ENCODE assay signal across 13 mouse cellular contexts in genomic region chr6:55646824-55647560, GRCm38 (mm10). TPM values are rescaled to one million over a fixed set of nuclear protein-coding genes. Genes with fewer than 3 reads are reported as not detected.
DNase-seq lines count a peak whose midpoint lies in the region; ATAC-seq and TF ChIP-seq lines count a peak whose summit lies in the region.
"Had no signal": no experiment of that assay in that cellular context is flagged by ENCODE, and none has a peak within 500 bp of the region (broad histone marks: within the 10 kb centered on the region; RNA-seq: fewer than 3 reads in every experiment).

No protein-coding gene starts in this region.

- no peaks in the 10 kb centered on the region for H3K36me3 ChIP-seq in heart, embryonic 11.5 days (ENCODE audit: control insufficient read depth, insufficient read depth, low read length)
- no peaks in the 10 kb centered on the region for H3K36me3 ChIP-seq in stomach, embryonic 14.5 days (ENCODE audit: control insufficient read depth, insufficient read depth, low read length)
- H3K36me3 ChIP-seq in stomach, postnatal 0 days (ENCODE audit: control insufficient read depth, insufficient read depth, low read length): no peaks in the 10 kb centered on the region
- H3K36me3 ChIP-seq: embryonic facial prominence, embryonic 15.5 days; neural tube, embryonic 12.5 days had no signal

- H3K4me1 ChIP-seq in heart, embryonic 11.5 days (ENCODE audit: control insufficient read depth, insufficient read depth, low read length): peaks cover 11% of the 10 kb centered on the region; the same call in 1 of the 2 replicates
- peaks cover 12% of the 10 kb centered on the region; the same call in 1 of the 2 replicates for H3K4me1 ChIP-seq in stomach, embryonic 14.5 days (ENCODE audit: control insufficient read depth, insufficient read depth, low read length)
- no peaks in the 10 kb centered on the region for H3K4me1 ChIP-seq in stomach, postnatal 0 days (replicated peaks; ENCODE audit: control insufficient read depth, insufficient read depth)

- H3K27ac ChIP-seq in heart, embryonic 11.5 days (ENCODE audit: low read depth, low read length): no peak overlapping the region
- no peak overlapping the region for H3K27ac ChIP-seq in stomach, embryonic 14.5 days (ENCODE audit: low read length)
- no peak overlapping the region for H3K27ac ChIP-seq in stomach, postnatal 0 days (replicated peaks)
- H3K27ac ChIP-seq: embryonic facial prominence, embryonic 15.5 days; neural tube, embryonic 12.5 days had no signal

- no peak for DNase-seq in heart, postnatal 14 days
- DNase-seq in stomach, postnatal 0 days (ENCODE audit: low spot score): no peak
- DNase-seq in left cerebral cortex, postnatal 36 days (ENCODE audit: low spot score in 2 of 2): peak; percentile 17 to 30
- no peak for DNase-seq in adrenal gland, postnatal 10 days
- no peak for DNase-seq in gastrocnemius, postnatal 36 days
- DNase-seq in kidney, postnatal 36 days: no peak
- DNase-seq: B cell, adult 2 months; lung, postnatal 14 days had no signal

- peak overlapping the region; percentile 29 for H3K4me2 ChIP-seq in heart, embryonic 11.5 days
- H3K4me2 ChIP-seq in stomach, embryonic 14.5 days (replicated peaks; ENCODE audit: low read depth, low read length): no peak overlapping the region
- H3K4me2 ChIP-seq in stomach, postnatal 0 days (replicated peaks; ENCODE audit: low read depth): no peak overlapping the region
- H3K4me2 ChIP-seq: embryonic facial prominence, embryonic 15.5 days; neural tube, embryonic 12.5 days had no signal

- H3K9me3 ChIP-seq in heart, embryonic 11.5 days (replicated peaks; ENCODE audit: control insufficient read depth, low read length): no peaks in the 10 kb centered on the region
- H3K9me3 ChIP-seq in stomach, embryonic 14.5 days (ENCODE audit: control insufficient read depth, low read depth, low read length): no peaks in the 10 kb centered on the region
- H3K9me3 ChIP-seq in stomach, postnatal 0 days (ENCODE audit: control insufficient read depth, low read length): no peaks in the 10 kb centered on the region
- H3K9me3 ChIP-seq: embryonic facial prominence, embryonic 15.5 days; neural tube, embryonic 12.5 days had no signal

- intact Hi-C loops in heart, postnatal 14 days (cut with DNase I): no loop called here
- intact Hi-C loops in left cerebral cortex, postnatal 36 days (cut with DNase I): no loop called here
- intact Hi-C loops in gastrocnemius, postnatal 36 days (cut with DNase I): no loop called here

- WGBS in heart, embryonic 11.5 days (ENCODE audit: insufficient replicate concordance): 28% methylated on average over 9 of the region's 9 CpGs
- WGBS in stomach, embryonic 14.5 days: 15% methylated on average over 9 of the region's 9 CpGs
- WGBS in stomach, postnatal 0 days: 21% methylated on average over 9 of the region's 9 CpGs

- H3K27me3 ChIP-seq in heart, embryonic 11.5 days (ENCODE audit: control insufficient read depth, insufficient read depth, low read length): no peaks in the 10 kb centered on the region; the same call in 1 of the 2 replicates
- no peaks in the 10 kb centered on the region for H3K27me3 ChIP-seq in stomach, embryonic 14.5 days (ENCODE audit: control insufficient read depth, insufficient read depth, low read length)
- H3K27me3 ChIP-seq in stomach, postnatal 0 days (ENCODE audit: control insufficient read depth, insufficient read depth, low read length): no peaks in the 10 kb centered on the region
- H3K27me3 ChIP-seq: embryonic facial prominence, embryonic 15.5 days; neural tube, embryonic 12.5 days had no signal

- H3K9ac ChIP-seq in heart, embryonic 11.5 days (ENCODE audit: low read depth, low read length): no peak overlapping the region
- H3K9ac ChIP-seq in stomach, embryonic 14.5 days (replicated peaks; ENCODE audit: low read depth, low read length): no peak overlapping the region
- no peak overlapping the region for H3K9ac ChIP-seq in stomach, postnatal 0 days (ENCODE audit: low read length)
- H3K9ac ChIP-seq: embryonic facial prominence, embryonic 15.5 days; neural tube, embryonic 12.5 days had no signal

- H3K4me3 ChIP-seq in heart, embryonic 11.5 days (ENCODE audit: low read depth, low read length): no peak overlapping the region
- no peak overlapping the region for H3K4me3 ChIP-seq in stomach, embryonic 14.5 days (ENCODE audit: low read depth, low read length)
- no peak overlapping the region for H3K4me3 ChIP-seq in stomach, postnatal 0 days (ENCODE audit: low read depth, low read length)
- H3K4me3 ChIP-seq: embryonic facial prominence, embryonic 15.5 days; neural tube, embryonic 12.5 days had no signal

- no peak for ATAC-seq in heart, embryonic 11.5 days (replicated peaks; ENCODE audit: insufficient number of reproducible peaks, low FRiP score, low TSS enrichment)
- peak; percentile 42; the same call in 1 of the 2 replicates for ATAC-seq in stomach, embryonic 14.5 days (ENCODE audit: insufficient number of reproducible peaks, insufficient read depth, low FRiP score, low read depth)
- no peak for ATAC-seq in stomach, postnatal 0 days (ENCODE audit: low FRiP score, low TSS enrichment)

- TF ChIP-seq EP300 in stomach, postnatal 0 days (optimal IDR thresholded peaks at IDR 0.05): no peak

- TF ChIP-seq CTCF in stomach, postnatal 0 days (IDR thresholded peaks at IDR 0.05; ENCODE audit: low read depth): no peak

RNA-seq across cellular contexts. Expression of gene Neurod6, which starts 34.1 kb away (rescaled TPM):
- 0.46 TPM in 2 replicates for polyA plus RNA-seq in heart, embryonic 11.5 days (2014; fragmentation: Nextera tagmentation; extraction: Ambion mirVana)
- not detected for total RNA-seq in heart, postnatal 14 days (2021)
- polyA plus RNA-seq in stomach, embryonic 14.5 days (2014; fragmentation: Nextera tagmentation; extraction: Ambion mirVana): not detected in 2 replicates
- 0.07 and 0.11 TPM in 2 replicates for polyA plus RNA-seq in stomach, postnatal 0 days (2015; fragmentation: Nextera tagmentation; extraction: Ambion mirVana)
- total RNA-seq in left cerebral cortex, postnatal 36 days (2021): 10 to 100 TPM; 47.3 to 55.7 TPM
- total RNA-seq in adrenal gland, postnatal 10 days (2021): not detected
- total RNA-seq in gastrocnemius, postnatal 36 days (2021): not detected
- polyA plus RNA-seq: stomach, embryonic 16.5 days had no signal

Comparison
In these comparisons a context has a peak if more than half of its experiments do, and no peak if none do; other contexts are left out.
1. DNase-seq: peak in left cerebral cortex, postnatal 36 days (2 of 2); none in heart, postnatal 14 days (0 of 2), stomach, postnatal 0 days (single experiment), adrenal gland, postnatal 10 days (single experiment), gastrocnemius, postnatal 36 days (0 of 2) and kidney, postnatal 36 days (0 of 2).
2. RNA of gene Neurod6, which starts 34.1 kb away (total RNA-seq): 47.3 to 55.7 TPM in left cerebral cortex, postnatal 36 days; not detected in heart, postnatal 14 days, not detected in adrenal gland, postnatal 10 days and not detected in gastrocnemius, postnatal 36 days; every median in the first group is over 10 times any median in the second.